Mouse (Mus musculus): ENCODE results near the gene Pln.
A peak's percentile ranks its signal among the peaks of the same experiment; 100 is the strongest.

Pln gene

DNA sequence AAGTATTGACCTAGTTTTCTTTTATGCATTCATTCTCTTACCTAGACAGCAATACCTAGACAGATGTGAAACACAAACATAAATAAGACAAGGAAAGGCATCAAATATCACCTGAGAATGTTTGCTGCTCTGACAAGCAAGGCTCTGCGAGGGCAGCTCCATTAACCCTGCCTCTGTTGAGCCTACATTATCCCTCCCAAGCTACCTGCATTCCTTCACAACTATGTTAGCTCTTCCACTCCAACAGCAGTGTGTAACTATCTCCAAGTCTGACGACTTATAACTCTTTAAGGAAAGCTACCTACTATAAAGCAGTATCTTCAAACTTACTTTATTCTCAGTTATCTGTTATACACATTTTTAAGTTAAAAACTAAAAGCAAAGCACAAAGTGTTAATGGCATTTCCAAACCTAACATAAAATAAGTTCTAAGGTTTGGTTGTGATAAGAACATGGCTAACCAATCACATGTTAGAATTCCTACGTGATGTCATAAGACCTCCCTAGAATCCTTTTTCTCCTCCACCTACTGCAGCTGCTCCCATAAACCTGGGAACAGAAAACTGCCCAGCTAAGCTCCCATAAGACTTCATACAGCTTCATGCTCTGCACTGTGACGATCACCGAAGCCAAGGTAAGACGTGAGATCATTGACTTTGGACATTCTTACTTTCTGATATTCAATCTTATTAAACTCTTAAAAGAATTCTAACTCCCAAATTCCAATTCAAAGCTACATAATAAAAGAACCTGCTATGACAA is at the start of gene Pln:
Gene Pln, plus strand, starts transcription at position 506 of the 762 bp plus-strand sequence.
- no peak for DNase-seq (ENCODE audit: low spot score)

DNA sequence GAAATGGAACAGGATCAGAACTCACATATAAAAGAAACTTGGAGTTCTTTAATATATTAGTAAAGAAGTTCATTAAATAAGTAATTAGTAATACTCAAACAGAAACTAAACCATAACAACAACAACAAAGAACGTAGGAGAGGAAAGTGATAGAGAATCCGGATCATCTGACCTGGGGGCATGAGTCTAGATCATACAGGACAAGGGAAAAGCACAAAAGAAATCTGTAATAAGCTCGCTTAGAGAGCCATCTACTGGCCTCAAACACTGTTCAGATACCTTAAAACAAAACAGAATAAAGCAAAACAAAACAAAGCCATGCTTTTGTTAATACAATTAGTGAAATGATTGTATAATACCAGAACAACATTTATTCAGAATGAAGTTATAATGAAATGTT is 31.6 kb upstream of the Pln start:
- no peak for DNase-seq (ENCODE audit: low spot score)

DNA sequence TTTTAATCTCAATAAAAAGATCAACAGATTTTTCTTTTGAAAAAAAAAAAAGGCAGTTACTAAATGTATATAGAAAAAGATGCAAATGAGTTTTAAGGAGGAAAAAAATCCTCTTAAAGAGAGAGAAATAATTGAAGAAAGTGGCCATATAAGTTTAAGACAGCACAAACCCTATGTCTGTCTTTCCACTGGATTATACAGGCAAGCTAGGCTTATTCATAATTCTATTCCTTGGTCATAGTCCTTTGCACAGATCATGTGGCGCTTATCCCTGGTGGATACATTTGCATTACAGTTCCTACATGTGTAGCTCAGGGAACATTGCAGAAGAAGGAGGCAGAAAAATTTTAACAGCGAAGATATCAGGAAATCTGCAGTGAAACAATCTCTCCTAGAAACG is 30.8 kb upstream of the Pln start:
- DNase-seq (ENCODE audit: low spot score) = no peak

DNA sequence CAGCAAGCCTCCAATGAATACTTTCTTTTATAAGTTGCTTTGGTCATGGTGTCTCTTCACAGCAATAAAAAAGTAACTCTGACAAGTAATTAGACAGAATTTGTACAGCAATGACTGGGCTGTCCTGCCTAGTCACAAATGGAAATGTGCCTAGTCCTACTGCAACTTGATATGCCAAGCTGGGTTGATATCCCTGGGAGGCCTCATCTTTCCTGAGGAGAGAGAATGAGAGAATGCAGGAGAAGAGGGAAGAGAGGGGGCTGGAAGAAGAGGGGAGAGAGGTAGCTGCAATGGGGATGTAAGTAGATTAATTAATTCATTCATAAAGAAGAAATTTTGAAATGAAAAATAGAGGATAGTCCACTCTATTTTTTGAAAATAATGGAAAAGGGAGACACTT is 14.1 kb upstream of the Pln start:
- no peak for DNase-seq (ENCODE audit: low spot score)

DNA sequence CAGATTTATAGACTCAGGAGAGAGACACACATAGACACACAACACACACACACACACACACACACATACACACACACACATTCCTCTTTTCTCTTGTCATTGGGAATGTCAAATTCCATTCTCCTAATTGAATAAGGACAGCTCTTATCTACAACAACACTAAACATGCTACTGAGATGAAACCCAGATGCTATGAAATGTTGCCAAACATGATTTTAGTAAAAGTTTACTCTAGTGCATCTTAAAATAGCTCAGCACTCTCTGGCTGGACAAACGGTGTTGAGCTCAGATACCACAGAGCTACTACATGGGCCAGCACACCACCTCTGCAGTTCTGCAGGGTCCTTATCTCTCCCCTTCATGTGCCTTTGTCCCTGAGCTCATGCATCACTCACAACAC is 12.8 kb upstream of the Pln start:
- DNase-seq (ENCODE audit: low spot score) = no peak

DNA sequence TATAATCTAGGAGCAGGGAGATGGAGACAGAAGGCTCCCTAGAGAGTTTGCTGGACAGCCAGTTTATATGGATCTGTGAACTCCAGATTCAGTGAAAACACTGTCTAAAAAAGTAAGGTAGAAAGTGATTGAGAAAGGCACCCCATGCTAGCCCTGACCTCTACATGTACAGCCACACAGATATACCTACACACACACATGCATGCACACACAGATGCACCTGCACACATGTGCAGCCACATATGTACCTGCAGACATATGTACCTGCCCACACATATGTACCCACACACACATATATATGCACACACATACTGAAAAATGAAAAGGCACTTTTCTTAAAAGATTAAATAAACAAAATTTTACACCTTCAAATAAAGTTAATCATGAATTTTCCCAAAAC is 11.1 kb upstream of the Pln start:
- DNase-seq (ENCODE audit: low spot score) = no peak

DNA sequence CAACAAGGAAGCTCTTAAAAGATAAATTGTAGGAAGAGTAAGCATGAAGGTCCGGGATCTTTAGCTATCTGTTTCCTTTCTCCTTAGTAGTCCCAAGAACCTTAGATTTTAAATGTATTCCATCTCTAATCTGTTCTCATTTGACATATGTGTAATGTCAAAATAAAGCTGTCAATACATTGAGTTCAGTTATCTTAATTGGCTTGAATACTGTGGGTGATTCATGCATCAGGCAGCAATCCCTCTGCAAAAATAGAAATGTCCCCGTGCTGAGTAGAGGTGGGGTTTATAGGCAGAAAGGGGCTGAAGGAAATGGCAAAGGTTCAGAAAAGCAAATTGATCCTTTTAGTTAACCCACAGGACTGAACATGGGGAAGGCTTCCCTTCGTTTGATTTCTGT is 8.2 kb upstream of the Pln start:
- no peak for DNase-seq (ENCODE audit: low spot score)

DNA sequence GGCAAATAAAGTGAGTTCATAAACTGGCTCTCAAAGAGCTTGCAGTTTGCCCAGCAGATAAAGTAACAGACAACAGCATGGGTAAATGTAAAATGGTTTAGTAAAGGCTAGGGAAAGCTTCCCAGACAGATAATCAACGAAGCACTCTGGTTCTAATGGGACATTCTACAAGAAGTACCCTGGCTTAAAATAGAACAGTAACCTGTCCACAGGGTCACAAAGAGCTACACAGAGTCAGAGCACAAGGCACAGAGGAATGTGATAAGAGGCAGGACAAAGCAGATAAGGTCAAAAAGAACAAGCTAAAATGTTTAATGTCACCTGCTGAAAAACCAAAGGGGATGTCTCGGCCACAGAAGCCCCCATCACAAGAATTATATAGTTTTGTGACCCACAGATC is 4.7 kb upstream of the Pln start:
- no peak for DNase-seq (ENCODE audit: low spot score)

DNA sequence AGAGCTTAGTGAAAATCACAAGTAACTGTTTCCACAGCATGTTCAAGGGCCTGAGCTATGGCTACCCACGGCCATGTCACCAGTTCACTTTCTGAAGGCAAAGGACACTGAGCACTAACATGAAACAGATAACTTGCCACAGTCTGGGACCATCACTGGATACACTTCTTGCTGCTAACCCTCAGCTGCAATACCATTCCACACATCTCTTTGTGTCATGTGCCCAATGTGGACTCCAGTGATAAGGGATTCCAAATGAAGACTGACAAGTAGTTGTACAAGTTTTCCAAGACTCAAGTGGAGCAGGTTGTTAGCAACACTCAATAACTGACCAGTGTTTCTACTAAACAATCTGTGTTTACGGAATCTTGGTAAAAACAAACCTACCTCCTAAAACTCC is 2.2 kb upstream of the Pln start:
- DNase-seq (ENCODE audit: low spot score) = no peak

DNA sequence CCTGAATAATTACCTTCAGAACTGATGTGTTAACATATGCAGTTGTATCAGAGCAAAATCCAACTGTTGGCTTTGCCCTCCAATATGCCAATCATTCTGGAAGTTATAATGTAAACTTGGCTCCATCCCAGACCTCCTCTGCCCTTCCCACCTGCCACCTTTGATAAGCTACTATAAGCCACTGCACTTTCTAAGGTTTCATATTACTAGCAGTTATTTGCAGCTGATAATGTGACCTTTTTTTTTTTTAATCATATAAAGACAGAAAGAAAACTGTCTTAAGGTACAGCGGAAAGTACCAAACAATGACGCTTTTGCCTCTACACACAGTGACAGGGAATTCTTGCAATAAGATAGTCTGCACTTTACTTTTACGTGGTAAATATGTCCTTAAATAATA is 1.5 kb upstream of the Pln start:
- no peak for DNase-seq (ENCODE audit: low spot score)

DNA sequence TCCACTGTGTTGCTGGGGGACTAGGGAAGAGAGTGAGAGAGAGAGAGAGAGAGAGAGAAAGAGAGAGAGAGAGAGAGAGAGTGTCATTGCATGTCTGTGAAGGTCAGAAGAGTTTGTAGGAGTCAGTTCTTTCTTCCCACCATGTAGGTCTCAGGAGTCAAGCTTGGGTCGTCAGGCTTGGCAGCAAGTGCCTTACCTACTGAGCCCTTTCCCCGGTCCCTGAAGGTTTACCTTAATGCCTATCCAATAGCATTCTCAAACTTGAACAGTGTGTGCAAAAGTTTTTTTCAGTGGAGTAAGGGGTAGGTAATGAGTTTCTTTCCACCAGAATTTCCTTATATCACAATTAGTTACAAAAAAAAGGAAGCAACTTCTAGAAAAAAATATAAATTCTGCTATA is 1.6 kb downstream of the Pln start:
- DNase-seq (ENCODE audit: low spot score) = no peak

DNA sequence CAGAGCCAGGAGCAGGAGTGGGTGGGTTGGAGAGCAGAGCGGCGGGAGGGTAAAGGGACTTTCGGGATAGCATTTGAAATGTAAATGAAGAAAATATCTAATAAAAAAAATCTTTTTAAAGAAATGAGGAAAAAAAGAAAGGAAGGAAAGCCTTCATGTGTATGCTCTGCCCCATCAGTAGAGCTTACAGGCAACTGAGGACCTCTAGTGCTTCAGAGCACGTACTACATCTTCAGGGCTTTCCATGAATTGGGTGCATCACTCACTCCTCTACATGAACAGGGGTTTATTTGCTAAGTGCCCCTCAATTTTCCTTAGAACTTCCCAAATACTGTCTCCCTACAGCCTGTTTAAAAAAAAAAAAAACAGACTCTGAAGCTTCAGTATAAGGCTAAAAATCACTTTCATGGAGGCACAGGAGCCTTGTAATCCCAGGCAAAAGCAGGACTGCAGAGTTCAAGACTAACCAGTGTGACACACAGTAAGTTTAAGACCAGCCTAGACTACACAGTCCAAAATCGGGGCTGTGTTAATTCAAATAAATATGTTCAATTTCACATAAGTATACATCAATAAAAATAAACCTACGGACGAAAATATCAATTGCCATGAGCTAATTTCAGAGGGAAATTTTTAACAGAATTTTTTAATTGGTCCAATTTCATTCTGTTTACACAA is 4.0 kb downstream of the Pln start:
- no peak for DNase-seq (ENCODE audit: low spot score)

DNA sequence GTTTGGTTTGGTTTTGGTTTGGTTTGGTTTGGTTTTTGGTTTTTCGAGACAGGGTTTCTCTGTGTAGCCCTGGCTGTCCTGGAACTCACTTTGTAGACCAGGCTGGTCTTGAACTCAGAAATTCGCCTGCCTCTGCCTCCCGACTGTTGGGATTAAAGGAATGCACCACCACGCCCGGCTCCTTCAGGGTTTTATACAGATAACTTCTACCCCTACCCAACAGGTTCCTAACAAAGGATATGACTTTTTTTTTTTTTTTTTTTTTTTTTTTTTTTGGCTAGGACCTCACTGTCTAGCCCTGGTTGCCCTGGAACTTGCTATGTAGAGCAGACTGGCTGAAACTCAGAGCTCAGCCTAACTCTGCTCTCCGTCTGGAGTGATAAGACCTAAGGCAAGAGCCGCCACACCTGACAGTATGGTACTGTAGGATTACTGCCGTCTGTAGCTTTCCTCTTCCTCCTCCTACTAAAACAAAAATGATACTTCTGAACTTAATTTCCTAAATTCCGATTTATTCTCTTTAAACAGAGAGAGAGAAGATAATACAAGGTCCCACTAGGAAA is 4.8 kb downstream of the Pln start:
- no peak for DNase-seq (ENCODE audit: low spot score)

DNA sequence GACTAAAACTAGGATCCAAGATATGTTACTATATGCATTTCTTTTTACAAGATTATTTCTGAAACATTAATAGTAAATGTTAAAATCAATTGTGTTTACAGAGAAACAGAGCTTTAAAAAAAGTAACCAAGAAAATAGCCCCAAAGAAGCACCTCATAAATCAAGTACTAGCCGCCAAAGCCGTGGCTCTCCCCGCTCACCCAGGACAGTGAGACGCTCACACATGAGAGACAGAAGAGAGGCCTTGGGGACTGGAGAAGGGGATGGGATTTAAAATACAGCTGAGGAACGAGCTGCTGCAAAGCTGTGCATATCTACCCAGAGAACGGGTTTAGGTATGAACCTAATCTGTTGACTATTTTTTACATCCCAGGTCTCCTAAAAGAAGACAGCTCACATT is 5.9 kb downstream of the Pln start:
- DNase-seq (ENCODE audit: low spot score) = no peak

DNA sequence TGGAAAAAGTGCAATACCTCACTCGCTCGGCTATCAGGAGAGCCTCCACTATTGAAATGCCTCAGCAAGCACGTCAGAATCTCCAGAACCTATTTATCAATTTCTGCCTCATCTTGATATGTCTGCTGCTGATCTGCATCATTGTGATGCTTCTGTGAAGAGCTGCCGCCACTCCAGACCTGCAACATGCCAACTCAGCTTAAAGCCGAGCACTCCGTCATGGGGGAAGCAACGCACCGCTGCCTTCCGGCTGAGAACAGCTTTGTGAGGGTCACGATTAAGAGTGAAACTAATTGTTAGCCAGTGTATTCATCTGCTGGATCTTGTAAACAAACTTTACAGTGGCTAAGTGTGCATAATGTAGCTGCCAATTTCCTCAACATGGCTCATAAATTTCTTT is 6.4 kb downstream of the Pln start:
- no peak for DNase-seq (ENCODE audit: low spot score)

DNA sequence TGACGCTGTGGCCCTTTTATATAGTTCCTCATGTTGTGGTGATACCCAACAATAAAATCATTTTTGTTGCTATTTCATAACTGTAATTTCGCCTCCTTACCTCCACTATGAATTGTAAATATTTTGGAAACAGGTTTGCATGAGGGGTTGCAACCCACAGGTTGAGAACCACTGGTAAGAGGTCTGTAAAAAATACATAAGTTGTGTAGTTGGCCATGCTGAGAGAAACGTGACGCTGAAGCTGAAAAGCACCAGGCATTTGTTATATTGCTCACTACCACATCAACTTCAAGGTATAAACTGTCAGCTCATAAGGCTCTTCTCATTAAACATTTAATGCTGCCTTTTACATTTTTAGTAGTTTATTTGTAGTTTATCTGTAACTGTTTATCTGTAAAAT is 8.0 kb downstream of the Pln start:
- no peak for DNase-seq (ENCODE audit: low spot score)

DNA sequence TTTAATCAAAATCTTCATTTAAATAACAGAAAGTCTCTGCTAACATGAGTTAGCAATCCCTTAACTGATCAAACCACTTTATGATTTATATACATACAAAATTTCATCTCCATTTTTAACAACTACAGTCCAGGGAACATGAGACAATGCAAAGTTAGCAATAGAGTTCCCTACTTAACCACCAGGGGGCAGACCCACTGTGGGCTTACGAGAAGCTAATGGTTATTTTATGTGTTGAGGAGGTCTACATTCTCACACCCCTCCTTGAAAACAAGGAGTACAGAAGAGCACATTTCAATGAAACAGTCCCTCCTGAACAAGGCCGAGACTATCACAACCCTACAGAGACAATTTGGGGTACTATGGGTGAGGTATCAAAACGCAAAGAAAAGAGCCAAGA is 9.0 kb downstream of the Pln start:
- DNase-seq (ENCODE audit: low spot score) = peak; percentile 49

DNA sequence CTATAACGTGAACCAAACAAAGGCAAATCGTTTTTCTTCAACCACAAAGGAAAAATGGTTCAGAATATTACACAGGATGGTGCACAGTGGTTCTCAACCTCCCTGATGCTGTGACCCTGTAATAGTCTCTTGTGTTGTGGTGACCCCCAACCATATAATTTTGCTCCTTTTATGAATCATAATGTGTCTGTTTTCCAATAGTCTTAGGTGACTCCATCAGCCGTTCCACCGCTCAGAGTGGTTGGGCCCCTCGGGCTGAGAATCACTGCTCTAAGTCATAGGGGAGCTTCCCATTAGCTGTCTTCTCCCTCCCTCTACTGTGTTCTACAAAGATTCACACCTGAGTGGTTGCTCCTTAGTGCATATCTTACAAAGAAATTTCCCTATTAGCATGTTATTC is 9.4 kb downstream of the Pln start:
- no peak for DNase-seq (ENCODE audit: low spot score)

DNA sequence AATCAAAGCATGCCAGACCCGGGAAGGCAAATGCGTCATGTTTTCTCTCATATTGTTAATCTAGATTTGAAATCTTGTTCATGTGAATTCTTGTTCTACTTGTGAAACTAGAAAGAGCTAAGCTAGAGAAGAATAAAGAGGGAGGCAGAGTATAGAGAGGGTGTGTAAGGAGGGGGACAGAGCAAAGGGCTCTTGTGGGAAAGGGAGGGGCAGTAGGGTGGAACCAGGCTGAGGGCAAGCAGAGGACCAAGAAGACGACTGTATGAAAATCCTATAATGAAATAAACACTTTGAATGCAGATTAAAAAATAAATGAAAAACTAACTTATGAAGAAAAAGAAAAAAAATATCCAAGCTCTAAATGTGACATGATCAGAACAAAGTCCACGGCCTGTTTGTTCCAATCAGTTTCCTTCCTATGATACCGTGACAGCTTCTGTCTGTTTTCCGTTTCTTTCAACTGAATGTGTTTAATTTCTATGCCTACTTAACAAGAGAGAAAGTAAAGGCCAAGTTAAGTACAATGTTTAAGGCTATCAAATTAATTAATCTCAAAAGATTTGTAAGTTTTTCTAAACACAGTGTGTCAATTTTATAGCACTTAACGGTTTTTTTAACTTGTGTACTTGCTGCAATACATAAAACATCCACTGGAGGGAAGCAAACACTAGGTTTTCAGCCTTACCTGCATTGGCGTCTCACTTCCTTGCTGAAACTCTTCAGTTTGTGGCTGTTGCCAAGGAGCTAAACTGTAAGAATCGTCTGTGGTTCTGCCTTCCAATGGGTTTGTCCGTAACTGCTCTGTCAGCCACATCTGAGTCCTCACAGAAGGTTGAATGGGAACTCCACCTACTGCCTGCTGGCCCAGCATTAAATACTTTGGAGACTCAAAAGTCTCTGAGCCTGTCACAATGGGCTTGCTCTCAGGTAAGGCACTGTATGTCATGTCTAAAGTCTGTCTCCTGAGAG is 10.6 kb downstream of the Pln start:
- DNase-seq (ENCODE audit: low spot score) = peak; percentile 73

DNA sequence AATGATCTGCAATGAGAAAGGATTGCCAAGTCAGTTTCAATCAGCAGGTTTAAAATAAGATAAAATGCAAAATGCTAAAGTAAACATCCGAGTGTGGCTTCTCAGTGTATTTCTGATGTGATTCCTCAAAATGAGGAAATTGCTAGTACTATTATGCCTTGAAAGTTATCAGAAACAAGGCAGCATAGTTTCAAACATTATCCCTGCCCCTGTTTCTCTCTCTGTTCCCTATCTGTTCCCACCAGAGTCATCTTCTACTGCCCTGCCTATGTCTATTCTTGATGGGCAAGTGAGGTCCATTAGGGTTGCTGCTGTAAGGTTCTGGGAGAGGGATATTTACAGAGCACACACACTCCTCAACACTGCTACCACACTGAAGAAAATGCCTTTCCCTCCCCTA is 11.8 kb downstream of the Pln start:
- DNase-seq (ENCODE audit: low spot score) = no peak

DNA sequence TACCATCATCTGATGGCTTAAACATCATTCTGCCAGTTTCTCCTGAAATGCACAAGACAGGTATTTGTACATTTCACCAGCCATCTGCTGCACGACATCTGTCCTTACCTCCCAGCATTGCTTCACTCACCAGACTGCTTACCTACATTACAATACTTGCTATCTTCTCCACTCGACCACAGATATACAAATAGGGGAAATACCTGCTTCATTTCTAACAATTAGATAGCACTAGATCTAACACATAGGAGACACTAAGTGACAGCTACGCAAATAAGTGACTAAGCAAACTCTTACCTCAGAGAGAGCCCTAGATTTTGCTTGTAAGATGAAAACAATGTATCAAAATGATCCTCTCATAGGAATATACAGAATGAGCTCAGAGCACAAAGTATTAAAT is 16.2 kb downstream of the Pln start:
- DNase-seq (ENCODE audit: low spot score) = no peak

DNA sequence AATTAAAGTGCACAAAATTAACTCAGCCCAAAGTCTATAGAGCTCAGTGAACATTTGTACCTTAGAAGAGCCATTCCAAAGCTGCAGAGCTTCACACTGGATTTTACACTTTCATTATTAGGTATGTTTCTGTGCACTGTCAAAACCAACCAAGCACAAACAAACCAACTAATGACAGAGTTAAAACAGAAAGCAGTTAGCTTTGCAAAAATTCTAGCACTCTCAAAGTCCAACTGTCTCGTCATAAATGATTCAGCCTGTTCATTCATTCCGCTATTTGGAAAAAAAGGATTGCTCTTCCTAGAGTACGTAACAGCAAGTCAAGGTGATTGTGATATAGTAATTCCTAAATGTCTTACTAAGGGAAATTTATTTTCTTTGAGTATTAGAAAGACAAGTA is 21.5 kb downstream of the Pln start:
- DNase-seq (ENCODE audit: low spot score) = no peak

DNA sequence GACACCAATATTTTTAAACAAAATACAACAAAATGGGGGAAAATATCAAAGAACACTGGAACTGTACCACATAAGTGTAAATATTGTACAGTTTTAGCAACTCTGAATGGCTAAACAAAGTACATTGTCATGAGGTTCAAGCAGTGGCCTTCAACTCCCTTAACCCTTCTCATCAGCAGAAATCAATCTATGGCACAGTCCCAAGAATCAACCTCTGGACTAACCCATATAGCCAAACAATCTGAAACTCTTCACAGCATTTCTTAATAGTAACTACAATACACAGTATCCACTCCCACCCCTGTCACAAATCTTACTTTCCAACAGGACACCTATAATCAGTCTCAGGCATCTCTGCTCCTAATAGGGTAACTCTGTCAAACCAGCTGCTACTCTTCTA is 26.8 kb downstream of the Pln start:
- no peak for DNase-seq (ENCODE audit: low spot score)

Measured in T-cell, adult 2 months (primary cell).